ENCODE assay signal across 12 mouse cellular contexts in genomic region chr14:30562343-30562742, GRCm38 (mm10).
"Had no signal": no experiment of that assay in that cellular context is flagged by ENCODE, and none has a peak within 500 bp of the region (broad histone marks: within the 10 kb centered on the region; RNA-seq: fewer than 3 reads in every experiment).

No protein-coding gene starts in this region.

- H3K4me2 ChIP-seq: limb, embryonic 13.5 days; lung, embryonic 14.5 days; midbrain, embryonic 13.5 days; neural tube, embryonic 13.5 days; stomach, embryonic 15.5 days had no signal

- H3K9me3 ChIP-seq: limb, embryonic 10.5 days; limb, embryonic 13.5 days; midbrain, embryonic 10.5 days; midbrain, embryonic 13.5 days; neural tube, embryonic 13.5 days; stomach, embryonic 15.5 days had no signal

- H3K4me3 ChIP-seq: limb, embryonic 10.5 days; limb, embryonic 13.5 days; midbrain, embryonic 10.5 days; midbrain, embryonic 13.5 days; myocyte; neural tube, embryonic 13.5 days; stomach, embryonic 15.5 days had no signal

- H3K9ac ChIP-seq: limb, embryonic 13.5 days; lung, embryonic 14.5 days; midbrain, embryonic 13.5 days; neural tube, embryonic 13.5 days; stomach, embryonic 15.5 days had no signal

- DNase-seq: right cerebral cortex, postnatal 25 days; spleen, adult 18-20 months; thymus, postnatal 25 days had no signal

- H3K27me3 ChIP-seq: limb, embryonic 13.5 days; midbrain, embryonic 13.5 days; neural tube, embryonic 13.5 days; stomach, embryonic 15.5 days had no signal

- H3K4me1 ChIP-seq: limb, embryonic 10.5 days; limb, embryonic 13.5 days; midbrain, embryonic 10.5 days had no signal

- H3K27ac ChIP-seq: limb, embryonic 10.5 days; limb, embryonic 13.5 days; macrophage; midbrain, embryonic 10.5 days had no signal
